ENCODE assay signal across 8 mouse cellular contexts in genomic region chr14:111681092-111681708, GRCm38 (mm10). TPM values are rescaled to one million over a fixed set of nuclear protein-coding genes. Genes with fewer than 3 reads are reported as not detected.
DNase-seq lines count a peak whose midpoint lies in the region; ATAC-seq and TF ChIP-seq lines count a peak whose summit lies in the region.

No protein-coding gene starts in this region.

- H3K4me2 ChIP-seq in liver, embryonic 11.5 days: peak overlapping the region; percentile 67
- peak overlapping the region; percentile 93 for H3K4me2 ChIP-seq in heart, postnatal 0 days (ENCODE audit: low read depth, low read length)
- H3K4me2 ChIP-seq in limb, embryonic 11.5 days (ENCODE audit: low read depth, severe bottlenecking): peak overlapping the region; percentile 86

- peak overlapping the region; percentile 47 for H3K4me3 ChIP-seq in liver, embryonic 11.5 days (ENCODE audit: low read depth, low read length)
- peak overlapping the region; percentile 62 for H3K4me3 ChIP-seq in heart, postnatal 0 days (ENCODE audit: low read depth, low read length)
- peak overlapping the region; percentile 48 for H3K4me3 ChIP-seq in limb, embryonic 11.5 days (ENCODE audit: low read depth, low read length)
- H3K4me3 ChIP-seq in olfactory bulb, adult 2 months (ENCODE audit: insufficient read depth, low read depth, low read length): peak overlapping the region; percentile 48

- no peaks in the 10 kb centered on the region for H3K36me3 ChIP-seq in liver, embryonic 11.5 days (ENCODE audit: control insufficient read depth, insufficient read depth, low read length)
- no peaks in the 10 kb centered on the region for H3K36me3 ChIP-seq in heart, postnatal 0 days (replicated peaks; ENCODE audit: control insufficient read depth, insufficient read depth, low read length)
- no peaks in the 10 kb centered on the region for H3K36me3 ChIP-seq in limb, embryonic 11.5 days (ENCODE audit: control insufficient read depth, insufficient read depth, low read length)

- peaks cover 53% of the 10 kb centered on the region for H3K27me3 ChIP-seq in liver, embryonic 11.5 days (replicated peaks; ENCODE audit: control insufficient read depth, insufficient read depth, low read length)
- peaks cover 20% of the 10 kb centered on the region for H3K27me3 ChIP-seq in heart, postnatal 0 days (ENCODE audit: control insufficient read depth, insufficient read depth, low read length)
- H3K27me3 ChIP-seq in limb, embryonic 11.5 days (ENCODE audit: control insufficient read depth, insufficient read depth, low read length): peaks cover 6% of the 10 kb centered on the region

- WGBS in liver, embryonic 11.5 days: 1% methylated on average over 37 of the region's 38 CpGs
- under 1% methylated on average over 38 of the region's 38 CpGs for WGBS in heart, postnatal 0 days
- under 1% methylated on average over 38 of the region's 38 CpGs for WGBS in limb, embryonic 11.5 days
- 1% methylated on average over 38 of the region's 38 CpGs for WGBS in olfactory bulb, adult 2 months

- TF ChIP-seq EP300 in heart, postnatal 0 days (IDR thresholded peaks at IDR 0.05; ENCODE audit: low read depth): no peak

- no peak overlapping the region for H3K9ac ChIP-seq in liver, embryonic 11.5 days (ENCODE audit: low read depth, low read length)
- H3K9ac ChIP-seq in heart, postnatal 0 days (replicated peaks; ENCODE audit: low read depth, low read length): peak overlapping the region; percentile 43
- H3K9ac ChIP-seq in limb, embryonic 11.5 days (ENCODE audit: low read length): peak overlapping the region; percentile 66

- no peaks in the 10 kb centered on the region for H3K4me1 ChIP-seq in liver, embryonic 11.5 days (replicated peaks; ENCODE audit: control insufficient read depth, insufficient read depth, low read length)
- 0 out of 2 replicates have a peak, but pooled peaks cover 8% of the 10 kb centered on the region for H3K4me1 ChIP-seq in heart, postnatal 0 days (ENCODE audit: control insufficient read depth, insufficient read depth)
- H3K4me1 ChIP-seq in limb, embryonic 11.5 days (ENCODE audit: control insufficient read depth, insufficient read depth, low read length): peaks cover 3% of the 10 kb centered on the region; the same call in 1 of the 2 replicates
- H3K4me1 ChIP-seq in olfactory bulb, adult 2 months (ENCODE audit: control insufficient read depth, insufficient read depth, low read length): peaks cover 22% of the 10 kb centered on the region

- DNase-seq in liver, embryonic 11.5 days (ENCODE audit: low spot score): peak; percentile 35
- no peak for DNase-seq in liver
- DNase-seq in cerebellum, postnatal 25 days: peak; percentile 42 to 46
- DNase-seq in heart, postnatal 0 days (ENCODE audit: low spot score): no peak
- peak; percentile 78 for DNase-seq in limb, embryonic 11.5 days (ENCODE audit: low spot score)
- DNase-seq in gastrocnemius, postnatal 14 days: no peak
- no peak for DNase-seq in spleen, postnatal 14 days (ENCODE audit: low spot score in 2 of 2)

- H3K27ac ChIP-seq in liver, embryonic 11.5 days (ENCODE audit: low read depth, low read length): no peak overlapping the region
- H3K27ac ChIP-seq in heart, postnatal 0 days (ENCODE audit: low read depth): no peak overlapping the region
- no peak overlapping the region; the same call in 1 of the 2 replicates for H3K27ac ChIP-seq in limb, embryonic 11.5 days (replicated peaks; ENCODE audit: low read depth, low read length)
- peak overlapping the region; percentile 44 for H3K27ac ChIP-seq in olfactory bulb, adult 2 months (ENCODE audit: insufficient read depth, low read depth, low read length)

- ATAC-seq in liver, embryonic 11.5 days (replicated peaks; ENCODE audit: low FRiP score): peak; percentile 55
- peak; percentile 55; the same call in 1 of the 2 replicates for ATAC-seq in heart, postnatal 0 days (ENCODE audit: insufficient read depth, low read depth)
- peak; percentile 81 for ATAC-seq in limb, embryonic 11.5 days (ENCODE audit: insufficient number of reproducible peaks, low FRiP score, low TSS enrichment, low read depth)

- intact Hi-C loops in gastrocnemius, postnatal 14 days (cut with DNase I; ENCODE audit: low total_unique reads): no loop called here

- TF ChIP-seq POLR2A in olfactory bulb, adult 2 months (IDR thresholded peaks at IDR 0.05; ENCODE audit: insufficient read depth, low read depth, low read length): no peak

- no peak for TF ChIP-seq CTCF in heart, postnatal 0 days (IDR thresholded peaks at IDR 0.05; ENCODE audit: low read depth)
- no peak for TF ChIP-seq CTCF in olfactory bulb, adult 2 months (IDR thresholded peaks at IDR 0.05; ENCODE audit: insufficient read depth, low read depth, low read length)

- no peaks in the 10 kb centered on the region for H3K9me3 ChIP-seq in liver, embryonic 11.5 days (ENCODE audit: control insufficient read depth, low read length)
- H3K9me3 ChIP-seq in heart, postnatal 0 days (replicated peaks; ENCODE audit: control insufficient read depth, low read length): no peaks in the 10 kb centered on the region
- H3K9me3 ChIP-seq in limb, embryonic 11.5 days (ENCODE audit: control insufficient read depth, low read length): no peaks in the 10 kb centered on the region

RNA-seq across cellular contexts. Expression of gene Slitrk5, which starts 6.3 kb away (rescaled TPM):
- 1.5 and 1.6 TPM in 2 replicates for polyA plus RNA-seq in liver, embryonic 11.5 days (2014; fragmentation: Nextera tagmentation; extraction: Ambion mirVana)
- total RNA-seq in heart, postnatal 0 days (2014; rRNA removed; ENCODE audit: low replicate concordance): 0.31 and 2.0 TPM in 2 replicates
- 1.2 and 1.3 TPM in 2 replicates for polyA plus RNA-seq in heart, postnatal 0 days (2015; fragmentation: Nextera tagmentation; extraction: Ambion mirVana)
- polyA plus RNA-seq in limb, embryonic 11.5 days (2014; fragmentation: Nextera tagmentation; extraction: Ambion mirVana): 6.3 and 6.4 TPM in 2 replicates
- polyA plus RNA-seq in olfactory bulb, adult 2 months (2012; ENCODE audit: insufficient read depth, insufficient read length, low replicate concordance, missing spikeins): not detected in 2 replicates
- under 1 TPM; 0.07 to 0.21 TPM for total RNA-seq in gastrocnemius, postnatal 14 days (2021)

Comparison
In these comparisons a context has a peak if more than half of its experiments do, and no peak if none do; other contexts are left out.
1. DNase-seq: peak in liver, embryonic 11.5 days (single experiment), cerebellum, postnatal 25 days (2 of 2) and limb, embryonic 11.5 days (single experiment); none in liver (single experiment), heart, postnatal 0 days (single experiment), gastrocnemius, postnatal 14 days (single experiment) and spleen, postnatal 14 days (0 of 2).
2. Peak in every context shown above with its lines, with median percentiles within 50 percentile points of each other: ATAC-seq, H3K4me2 ChIP-seq and H3K4me3 ChIP-seq.